Mouse (Mus musculus) spleen, postnatal 14 days (tissue): ENCODE data around the gene Vpreb3.
"Not testable (repeated sequence)": the region's sequence is repeated elsewhere in the genome, so short reads cannot be mapped to it uniquely, and the experiment has no call there.

ENCODE experiments used
- DNase-seq, 2 experiments: peaks; one replicate each; pipeline ENCODE4 v3.0.0; 2021 to 2022; ENCODE audit warnings: low spot score in 2 of 2

Gene Vpreb3

DNA sequence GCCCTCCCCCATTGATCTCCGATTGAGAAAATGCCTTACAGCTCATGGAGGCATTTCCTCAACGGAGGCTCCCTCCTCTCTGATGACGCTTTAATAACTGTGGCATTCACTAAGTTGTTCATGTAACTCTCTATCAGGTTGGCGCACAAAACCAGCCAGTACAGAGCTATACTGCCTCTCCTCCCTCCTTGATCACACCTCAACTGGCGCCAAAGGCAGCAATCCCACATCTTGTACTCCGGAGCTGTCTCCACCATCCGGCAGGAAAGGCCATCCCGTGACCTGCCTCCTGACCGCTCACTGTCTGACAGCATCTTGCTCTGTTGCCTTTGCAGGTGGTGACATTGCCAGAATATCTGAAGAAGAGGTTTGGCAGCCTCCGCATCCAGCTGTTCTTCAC lies 31.0 kb downstream of the Vpreb3 start:
- DNase-seq: no peak

DNA sequence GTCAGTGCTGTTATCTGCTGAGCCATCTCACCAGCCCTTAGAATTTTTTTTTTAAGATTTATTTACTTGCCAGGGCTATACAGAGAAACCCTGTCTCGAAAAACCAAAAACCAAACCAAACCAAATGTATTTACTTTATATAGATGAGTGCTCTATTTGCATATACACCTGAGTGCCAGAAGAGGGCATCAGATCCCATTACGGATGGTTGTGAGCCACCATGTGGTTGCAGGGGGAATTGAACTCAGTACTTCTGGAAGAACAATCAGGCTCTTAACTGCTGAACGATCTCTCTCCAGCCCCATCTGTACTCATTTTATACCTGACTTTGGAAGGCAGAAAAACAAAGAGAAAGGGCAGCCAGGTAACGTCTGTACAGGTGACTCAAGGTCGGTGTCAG lies 32.4 kb downstream of the Vpreb3 start:
- no peak for DNase-seq

DNA sequence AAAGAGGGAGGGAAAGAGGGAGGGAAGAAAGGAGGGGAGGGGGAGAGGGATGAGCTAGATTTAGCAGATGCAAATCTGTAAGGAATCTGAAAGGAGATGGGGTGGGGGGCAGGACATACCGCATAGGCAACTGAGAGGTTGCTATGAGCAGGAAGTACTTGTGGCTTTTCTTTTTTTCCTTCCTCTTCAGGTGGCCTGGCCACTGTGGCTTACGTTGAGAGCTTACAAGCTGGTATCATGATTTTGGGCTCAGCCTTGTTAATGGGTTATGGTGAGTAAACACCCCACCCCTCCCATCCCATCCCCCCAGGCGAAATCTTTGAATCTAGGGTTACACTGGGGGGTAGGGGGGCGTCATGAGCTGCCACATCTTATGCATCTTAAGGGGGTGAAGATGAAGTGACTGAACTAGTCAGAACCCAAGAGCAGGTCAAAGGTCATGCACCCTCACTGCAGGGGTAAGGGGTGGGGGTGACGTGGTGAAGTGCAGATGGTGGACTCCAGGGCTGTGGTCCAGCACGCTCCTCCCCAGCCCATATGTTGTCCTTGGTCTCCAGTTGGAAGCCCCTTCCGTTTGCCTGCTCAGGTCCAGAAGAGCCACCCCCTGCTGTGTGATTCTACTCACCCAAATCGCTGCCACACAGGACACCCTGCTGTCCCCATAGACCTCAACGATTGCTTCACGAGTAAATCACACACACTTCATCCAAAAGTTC lies 35.4 kb downstream of the Vpreb3 start:
- DNase-seq: no peak

DNA sequence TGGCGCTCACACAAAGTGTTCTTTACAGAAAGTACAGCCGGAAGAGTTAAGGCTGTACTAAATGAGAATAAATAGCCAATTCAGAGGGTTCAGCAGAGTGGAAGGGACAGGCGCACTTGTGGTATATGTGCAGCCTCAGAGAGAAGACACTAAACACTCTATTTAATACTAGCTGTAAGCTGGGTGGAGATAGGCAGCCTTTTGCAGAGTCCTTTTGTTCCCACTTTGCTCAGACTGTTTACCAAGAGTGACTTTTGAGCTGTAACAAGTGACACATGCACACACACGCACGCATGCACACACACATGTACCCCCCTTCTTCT lies 35.9 kb downstream of the Vpreb3 start:
- no peak for DNase-seq

DNA sequence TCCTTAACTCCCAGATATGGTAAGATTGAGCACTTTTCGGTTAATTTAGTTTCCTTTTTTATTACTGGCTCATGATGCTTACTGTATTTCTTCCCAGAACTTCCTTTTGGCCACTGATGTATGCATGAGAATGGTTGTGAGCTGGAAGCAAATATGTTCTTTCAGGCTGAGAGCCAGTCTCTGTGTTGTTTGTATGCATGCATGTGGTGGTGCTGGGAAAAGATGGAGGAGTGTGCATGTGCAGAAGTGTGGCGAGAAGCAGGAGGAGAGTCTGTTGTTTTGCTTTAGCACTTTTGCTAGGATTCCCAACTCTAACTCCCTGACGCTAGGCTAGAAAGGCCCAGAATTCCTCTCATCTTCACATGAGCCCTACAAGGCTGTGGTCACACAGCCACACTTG lies 36.6 kb downstream of the Vpreb3 start:
- no peak for DNase-seq

DNA sequence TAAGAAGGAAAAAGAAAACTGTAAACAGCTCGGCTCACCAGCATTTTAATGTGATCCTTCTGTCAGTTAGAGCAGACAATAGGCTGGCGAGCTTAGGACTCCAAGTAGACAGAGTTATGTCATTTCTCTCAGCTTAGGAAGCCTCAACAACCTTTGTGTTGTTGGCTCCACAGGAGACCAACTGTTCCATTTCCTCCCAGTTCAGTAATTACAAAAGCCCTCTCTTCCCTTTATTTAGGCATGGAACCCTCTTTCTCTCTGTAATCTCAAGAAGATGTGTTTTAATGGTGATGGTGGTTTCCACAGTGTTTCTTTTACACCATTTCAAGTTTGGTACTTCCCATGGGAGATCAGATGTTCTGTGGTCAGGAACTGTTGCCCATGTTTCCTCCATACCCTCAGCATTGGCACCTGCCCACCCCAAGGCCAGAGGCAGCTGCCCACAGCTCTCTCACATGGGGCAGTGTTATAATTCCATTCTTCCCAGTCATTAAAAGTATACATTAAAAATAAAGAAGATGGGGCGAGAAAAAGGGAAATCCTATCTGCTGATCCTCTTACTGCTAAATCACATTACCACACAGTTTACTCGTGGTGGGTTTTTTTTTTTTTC lies 47.7 kb downstream of the Vpreb3 start:
- DNase-seq: no peak

DNA sequence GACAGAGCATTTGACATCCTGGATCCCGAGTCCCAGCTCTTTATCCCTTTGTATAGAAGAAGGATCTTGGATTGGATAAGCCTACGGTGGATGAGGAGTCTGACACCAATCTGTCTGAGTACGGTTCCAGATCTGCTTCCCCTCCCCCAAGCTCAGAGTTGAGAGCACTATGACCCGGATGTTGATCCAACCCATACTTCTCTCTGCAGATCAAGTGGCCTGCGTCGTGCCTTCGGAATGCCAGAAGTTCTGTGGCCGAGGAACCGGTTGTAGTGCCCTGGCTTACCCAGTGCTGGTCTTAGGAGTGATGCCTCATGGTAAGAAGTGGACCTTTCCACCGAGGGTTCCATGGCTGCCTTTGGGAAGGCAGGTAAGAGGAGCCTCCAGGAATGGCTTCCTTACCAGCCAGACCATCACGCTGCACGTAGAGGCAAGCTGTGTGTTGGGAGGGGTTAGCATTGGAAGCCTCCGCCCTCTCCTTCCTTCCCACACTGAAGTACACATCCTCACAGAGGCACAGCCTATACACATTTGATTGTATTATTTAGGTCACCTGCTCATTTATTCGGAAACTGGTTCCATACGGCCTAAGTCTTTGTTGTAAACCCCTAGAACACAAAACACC lies 50.9 kb downstream of the Vpreb3 start:
- no peak for DNase-seq

DNA sequence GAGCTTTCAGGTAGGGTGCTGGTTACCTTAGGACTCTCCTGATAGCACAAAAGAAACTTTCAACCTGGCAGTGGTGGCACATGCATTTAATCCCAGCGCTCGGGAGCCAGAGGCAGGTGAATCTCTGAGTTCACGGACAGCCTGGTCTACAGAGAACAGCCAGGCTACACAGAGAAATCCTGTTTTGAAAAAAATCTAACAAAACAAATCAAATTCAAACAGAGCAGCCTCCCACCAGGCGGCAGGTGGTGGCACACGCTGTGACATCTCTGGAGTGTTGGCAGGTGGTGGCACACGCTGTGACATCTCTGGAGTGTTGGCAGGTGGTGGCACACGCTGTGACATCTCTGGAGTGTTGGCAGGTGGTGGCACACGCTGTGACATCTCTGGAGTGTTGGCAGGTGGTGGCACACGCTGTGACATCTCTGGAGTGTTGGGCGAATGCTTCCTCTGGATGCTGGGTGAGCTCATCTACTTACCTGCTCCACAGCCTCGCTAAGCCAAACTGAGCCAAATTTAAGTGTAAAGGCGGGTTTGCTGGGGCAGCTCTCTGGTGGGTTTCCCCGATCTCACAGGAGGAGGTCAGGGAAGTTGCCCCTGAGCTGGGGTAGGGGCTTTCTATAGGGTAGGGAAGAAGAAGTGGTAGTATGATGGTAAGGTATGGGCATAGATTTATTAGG lies 51.8 kb downstream of the Vpreb3 start:
- DNase-seq: not testable (repeated sequence)

DNA sequence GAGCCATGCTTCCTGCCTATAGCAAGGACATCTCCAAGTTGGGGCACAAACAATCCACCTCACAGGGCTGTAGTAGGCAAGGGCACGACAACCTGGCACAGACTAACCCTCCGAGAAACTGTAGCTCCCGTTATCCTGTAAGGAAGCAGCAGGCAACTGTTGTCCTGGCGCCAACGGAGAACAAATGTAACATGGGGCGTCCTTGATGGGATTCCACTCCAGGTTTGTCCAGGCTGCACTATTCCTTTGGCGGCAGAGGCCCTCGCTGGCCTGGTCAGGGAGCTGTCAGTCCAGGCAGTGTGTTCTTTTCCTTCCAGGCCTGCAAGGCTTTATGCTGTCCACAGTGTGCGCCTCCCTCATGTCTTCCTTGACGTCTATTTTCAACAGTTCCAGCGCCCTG lies 52.6 kb downstream of the Vpreb3 start:
- DNase-seq: no peak

DNA sequence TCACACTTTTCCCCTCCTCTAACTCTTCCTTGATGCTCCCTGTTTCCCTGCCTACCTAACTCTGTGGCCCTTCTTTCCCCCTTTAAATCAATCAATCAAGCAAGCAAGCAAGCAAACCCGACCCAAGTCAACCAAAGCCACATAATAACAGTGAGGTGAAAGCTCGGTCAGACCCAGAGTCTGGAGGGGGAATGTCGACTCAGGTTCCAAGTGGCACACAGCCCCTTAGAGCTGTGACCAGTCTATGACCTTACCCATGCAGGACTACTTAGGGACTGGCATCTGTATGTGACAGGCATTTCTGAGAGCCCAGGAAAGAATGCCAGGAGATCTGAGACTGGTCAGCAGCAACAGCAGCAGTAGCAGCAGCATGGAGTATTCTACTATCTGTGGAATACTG lies 53.5 kb downstream of the Vpreb3 start:
- DNase-seq: no peak
